Mouse (Mus musculus) bone marrow, adult 2 months (tissue): ENCODE data around the gene S100a11. TPM values are rescaled to one million over a fixed set of nuclear protein-coding genes. Genes with fewer than 3 reads are reported as not detected.
"Not testable (repeated sequence)": the region's sequence is repeated elsewhere in the genome, so short reads cannot be mapped to it uniquely, and the experiment has no call there.

ENCODE experiments used
- H3K27ac ChIP-seq: fragments of 200-500 bp; 2 replicates; pipeline ENCODE4 v1.5.1; 2012; ENCODE audit warnings: low read depth, mild to moderate bottlenecking, control low read depth, inconsistent platforms, low read length; ENCODE audit not compliant: control insufficient read depth, poor library complexity, insufficient read depth
- H3K4me1 ChIP-seq: fragments of 200-500 bp; 2 replicates; pipeline ENCODE4 v1.6.1; 2011; ENCODE audit warnings: low read length; ENCODE audit not compliant: control insufficient read depth, insufficient read depth
- H3K4me3 ChIP-seq: fragments of 200-500 bp; replicated peaks from 2 replicates; pipeline ENCODE3; 2011; ENCODE audit warnings: mild to moderate bottlenecking, low read depth, low read length, control low read depth; ENCODE audit not compliant: control insufficient read depth
- CTCF ChIP-seq: fragments of 200-500 bp; IDR thresholded peaks from 2 replicates; pipeline ENCODE4 v1.5.1; 2011; ENCODE audit warnings: low read length, control low read depth; ENCODE audit not compliant: control insufficient read depth, insufficient read depth
- POLR2A ChIP-seq: fragments of 200-500 bp; IDR thresholded peaks from 2 replicates; pipeline ENCODE4 v1.6.1; 2011; ENCODE audit warnings: low read depth, mild to moderate bottlenecking, control low read depth, low read length, borderline replicate concordance; ENCODE audit not compliant: control insufficient read depth
- WGBS: fragments of 180-500 bp; shearing (Covaris S2); methylation state at CpG from one replicate; pipeline ENCODE4 v1.1.7; 2018; 5-methylcytosine and 5-hydroxymethylcytosine counted together
- polyA plus RNA-seq: library from polyadenylated mRNA; stranded (reverse); fragments of >200 nt; gene quantifications from 2 replicates; pipeline ENCODE4 v1.2.4, GENCODE M21; 2011; ENCODE audit warnings: low replicate concordance; ENCODE audit not compliant: missing spikeins, insufficient read depth, insufficient read length

S100a11 gene
- 170 and 358 TPM in 2 replicates for polyA plus RNA-seq

- Histone ChIP-seq H3K4me1 (no peaks in the 10 kb centered on the region; the same call in 1 of the 2 replicates), H3K27ac (peak within 1 kb of the TSS; percentile 94), H3K4me3 (peak within 1 kb of the TSS; percentile 73)
- no peak for TF ChIP-seq CTCF
- peak; percentile 72 for TF ChIP-seq POLR2A
- under 1% methylated on average over 38 of the region's 38 CpGs for WGBS
Observed at GRCm38 (mm10) chr3:93520330-93521193, at the start of gene S100a11. S100a11 (plus strand) TSS chr3:93520488.

DNA sequence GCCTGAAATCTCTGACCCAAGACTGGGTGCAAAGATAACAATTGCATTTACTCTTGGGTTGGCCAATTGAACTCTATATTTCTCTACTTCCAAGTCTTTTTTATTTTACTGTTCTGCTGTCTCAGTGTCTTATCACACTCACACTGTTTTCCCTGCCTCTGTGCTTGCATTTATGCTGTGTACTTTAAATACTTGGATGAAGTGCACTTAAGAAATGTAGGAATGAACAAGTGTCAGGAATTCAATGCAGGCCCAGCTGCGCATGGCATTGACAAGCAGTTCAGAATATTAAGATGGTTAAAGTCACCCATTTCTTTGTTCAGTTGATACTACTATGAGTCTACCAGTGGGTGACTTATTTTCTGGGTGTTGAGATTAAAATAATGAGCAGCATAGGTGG, 40.2 kb upstream of the S100a11 start:
- no peak for TF ChIP-seq CTCF
- 86% methylated on average over 1 of the region's 1 CpGs for WGBS
- H3K4me1 ChIP-seq, result no peaks in the 10 kb centered on the region
- H3K4me3 ChIP-seq, result no peak overlapping the region
- H3K27ac ChIP-seq, result no peak overlapping the region

DNA sequence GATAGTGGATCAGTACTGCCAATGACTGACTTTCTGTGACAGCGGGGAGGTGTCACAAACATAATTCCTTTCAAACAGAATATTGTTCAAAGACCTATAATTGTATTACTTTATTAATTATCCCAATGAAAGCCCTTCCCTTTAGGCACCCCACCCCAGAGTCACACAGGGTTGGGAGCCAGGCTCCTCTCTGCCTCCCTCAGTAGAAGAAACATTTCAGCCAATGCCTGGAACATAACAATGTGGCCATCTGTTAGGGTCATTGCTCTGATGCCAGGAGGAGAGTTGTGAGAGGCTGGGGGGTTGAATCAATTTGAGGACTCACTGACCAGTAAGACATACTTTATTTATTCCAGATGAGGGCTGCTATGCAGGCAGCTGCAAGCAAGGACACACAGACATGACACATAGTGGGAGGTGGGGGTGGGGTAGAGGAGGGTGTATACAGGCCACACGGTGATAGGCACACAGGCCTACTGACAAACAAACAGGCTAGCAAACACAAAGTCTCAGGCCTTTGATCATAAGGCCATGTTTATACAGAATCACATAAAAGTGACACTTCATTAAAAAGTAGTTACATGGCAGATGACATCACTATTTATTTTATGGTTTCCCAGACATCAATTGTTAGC, 38.2 kb upstream of the S100a11 start:
- Histone ChIP-seq H3K4me1 (no peaks in the 10 kb centered on the region), H3K4me3 (no peak overlapping the region), H3K27ac (no peak overlapping the region)
- WGBS, result 67% methylated on average over 2 of the region's 2 CpGs
- TF ChIP-seq CTCF, result no peak

GRCm38 (mm10) chr3:93485611-93486010, 34.7 kb upstream of the S100a11 start:
- H3K4me3 ChIP-seq, result no peak overlapping the region
- 82% methylated on average over 3 of the region's 3 CpGs for WGBS
- no peaks in the 10 kb centered on the region for H3K4me1 ChIP-seq
- no peak overlapping the region for H3K27ac ChIP-seq
- TF ChIP-seq POLR2A (no peak), CTCF (no peak)

DNA sequence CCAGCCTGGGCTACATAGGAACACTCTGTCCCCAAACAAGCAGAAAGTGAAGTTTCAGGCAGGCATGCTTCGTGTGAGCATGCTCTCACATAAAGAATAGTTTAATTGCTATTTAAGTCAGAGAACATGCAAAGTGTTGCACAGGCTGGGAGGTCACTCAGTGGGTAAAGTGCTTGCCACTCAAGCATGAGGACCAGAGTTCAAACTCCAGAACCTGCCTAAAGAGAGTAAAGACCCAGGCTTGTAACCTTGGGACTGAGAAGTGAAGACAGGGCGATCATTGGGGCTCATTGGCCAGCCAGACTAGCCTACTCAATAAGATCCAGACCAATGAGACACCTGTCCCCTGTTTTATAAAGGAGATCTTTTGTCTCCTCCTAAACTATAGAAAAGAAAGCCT, 31.7 kb upstream of the S100a11 start:
- 72% methylated on average over 2 of the region's 2 CpGs for WGBS

GRCm38 (mm10) chr3:93492176-93492575, 28.1 kb upstream of the S100a11 start:
- TF ChIP-seq POLR2A, result no peak
- WGBS, result 65% methylated on average over 3 of the region's 3 CpGs
- Histone ChIP-seq H3K27ac (no peak overlapping the region), H3K4me3 (no peak overlapping the region), H3K4me1 (no peaks in the 10 kb centered on the region)

More for the DNA sequence above, 31.7 kb upstream of the S100a11 start:
- no peak for TF ChIP-seq POLR2A
- TF ChIP-seq CTCF, result no peak
- Histone ChIP-seq H3K27ac (no peak overlapping the region), H3K4me1 (no peaks in the 10 kb centered on the region), H3K4me3 (no peak overlapping the region)

- 7% methylated on average over 4 of the region's 4 CpGs for WGBS
- no peak overlapping the region for H3K27ac ChIP-seq
- TF ChIP-seq POLR2A, result no peak
- peak; percentile 50 for TF ChIP-seq CTCF
- H3K4me1 ChIP-seq, result no peaks in the 10 kb centered on the region
- no peak overlapping the region for H3K4me3 ChIP-seq
Observed at GRCm38 (mm10) chr3:93493992-93494391, 26.3 kb upstream of the S100a11 start.

DNA sequence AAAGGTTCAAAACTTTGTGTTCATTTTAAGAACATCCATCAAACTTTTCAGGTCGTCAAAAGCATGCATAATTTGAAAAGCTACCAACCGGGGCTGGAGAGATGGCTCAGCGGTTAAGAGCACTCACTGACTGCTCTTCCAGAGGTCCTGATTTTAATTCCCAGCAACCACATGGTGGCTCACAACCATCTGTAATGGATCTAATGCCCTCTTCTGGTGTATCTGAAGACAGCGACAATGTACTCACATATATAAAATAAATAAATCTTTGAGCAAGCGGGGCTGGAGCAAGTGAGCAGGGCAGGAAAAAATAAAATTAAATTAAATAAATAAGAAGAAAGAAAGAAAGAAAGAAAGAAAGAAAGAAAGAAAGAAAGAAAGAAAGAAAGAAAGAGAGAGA, 25.5 kb upstream of the S100a11 start:
- not testable (repeated sequence) for H3K4me3 ChIP-seq, H3K4me1 ChIP-seq, H3K27ac ChIP-seq
- WGBS, result 37% methylated on average over 5 of the region's 5 CpGs

- Histone ChIP-seq H3K4me1 (no peaks in the 10 kb centered on the region), H3K27ac (no peak overlapping the region), H3K4me3 (no peak overlapping the region)
- WGBS, result 74% methylated on average over 3 of the region's 3 CpGs
- TF ChIP-seq CTCF (no peak), POLR2A (no peak)
Observed at GRCm38 (mm10) chr3:93497131-93497530, 23.2 kb upstream of the S100a11 start.
